Mouse (Mus musculus) common myeloid progenitor, adult 5-6 weeks (primary cell): Measurements from ENCODE around the gene Rmnd1. TPM values are rescaled to one million over a fixed set of nuclear protein-coding genes. Genes with fewer than 3 reads are reported as not detected.

Source experiments
- ATAC-seq: replicated peaks from 2 replicates; pipeline ENCODE4 v1.8.0; 2016; ENCODE audit warnings: low read depth, mild to moderate bottlenecking, moderate TSS enrichment, inconsistent platforms; ENCODE audit not compliant: poor library complexity, severe bottlenecking
- total RNA-seq: library from RNA; stranded (forward); fragments of 200-1000, 187-1606 nt; gene quantifications from 2 replicates; pipeline ENCODE4 v1.2.3, GENCODE M21; 2017

Gene Rmnd1
- total RNA-seq, 1 experiment from 2014 or later = 34.6 TPM

GRCm38 (mm10) chr10:4356640-4357039 is 75.5 kb downstream of the Rmnd1 start:
- ATAC-seq = peak; percentile 50

- peak; percentile 21; the same call in 1 of the 2 replicates for ATAC-seq
These were observed 76.2 kb downstream of the Rmnd1 start for GRCm38 (mm10) chr10:4355882-4356451.

- no peak for ATAC-seq
These were observed 77.6 kb downstream of the Rmnd1 start for GRCm38 (mm10) chr10:4354371-4355260.

Other genes starting within 250 kb of the Rmnd1 start
- under 0.01 and 0.68 TPM in 2 replicates for gene Akap12, start 166.0 kb downstream of the Rmnd1 start, total RNA-seq
- 14.9 and 17.2 TPM in 2 replicates for gene Zbtb2, start 44.3 kb downstream of the Rmnd1 start, total RNA-seq
- gene Armt1, start 79 bp upstream of the Rmnd1 start, total RNA-seq = 25.6 and 28.2 TPM in 2 replicates
- gene Ccdc170, start 50.1 kb upstream of the Rmnd1 start, total RNA-seq = not detected in 2 replicates
- gene Esr1, start 179.2 kb upstream of the Rmnd1 start, total RNA-seq = 6.0 and 11.3 TPM in 2 replicates